Mouse (Mus musculus): ENCODE measurements at regions not wholly inside any gene's neighbourhood (a gene's known extent, or its start where the extent isn't known, plus 50 kb on each side); places are given as distances from the start of the nearest gene placed in this dataset.

DNA sequence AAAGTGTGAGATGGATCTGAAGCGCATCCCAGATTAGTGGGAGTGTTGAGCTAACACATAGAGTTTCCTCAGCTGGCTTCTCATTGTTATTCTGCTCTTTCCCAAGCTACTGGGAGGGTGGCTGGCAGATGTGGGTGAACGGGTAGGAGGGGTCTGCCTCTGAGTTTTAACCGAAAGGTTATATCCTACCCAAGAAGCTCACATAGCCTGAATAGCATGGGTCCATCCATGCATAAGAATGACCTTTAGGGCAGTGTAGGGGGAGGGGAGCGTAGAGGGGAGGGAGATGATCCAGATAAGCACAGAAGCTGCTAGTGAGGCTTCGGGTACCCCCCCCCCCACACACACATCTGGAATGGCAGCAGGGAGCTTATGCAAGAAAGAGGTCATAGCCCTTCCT is 113.2 kb upstream of the Sh3bp4 start:
- DNase-seq (ENCODE audit: low spot score in 2 of 2): no peak

DNA sequence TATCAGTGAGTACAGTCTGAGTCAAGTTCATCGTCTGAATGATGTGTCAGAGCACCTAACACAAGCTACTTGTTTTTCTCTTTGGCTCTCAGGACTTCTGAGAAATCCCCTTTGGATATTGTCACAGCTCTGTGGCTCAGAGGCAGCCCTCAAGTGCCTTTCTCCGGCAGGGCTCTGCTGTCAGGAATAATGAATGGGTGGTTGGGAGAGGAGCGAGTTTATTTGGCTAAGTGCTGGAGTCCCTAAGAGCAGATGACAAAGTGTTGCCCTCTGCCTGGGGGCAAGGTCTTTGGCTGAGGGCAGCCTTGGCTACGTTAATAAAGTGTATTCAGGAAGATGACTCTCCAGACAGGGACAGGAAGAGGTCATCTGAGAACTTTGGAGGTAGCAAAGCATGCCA is 110.5 kb upstream of the Sh3bp4 start:
- DNase-seq (ENCODE audit: low spot score in 2 of 2): no peak

DNA sequence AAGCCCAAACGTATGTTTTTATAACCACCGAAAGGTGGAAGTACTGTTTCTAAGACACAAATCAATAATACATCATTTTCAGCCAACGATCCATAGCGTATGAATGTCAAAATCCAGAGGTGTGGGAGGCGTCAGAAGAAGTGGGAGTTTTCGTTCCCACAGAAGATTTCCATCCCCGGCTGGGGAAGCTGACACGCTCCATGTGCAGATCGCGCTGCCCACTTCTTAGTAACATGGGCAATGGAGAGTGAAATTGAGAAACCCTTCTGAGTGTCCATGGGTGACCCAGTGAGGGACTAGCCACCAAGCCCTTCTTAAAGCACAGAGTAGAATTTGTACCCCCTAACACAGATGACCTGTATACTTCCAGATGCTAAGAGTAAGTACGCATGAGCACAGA is 110.1 kb upstream of the Sh3bp4 start:
- DNase-seq (ENCODE audit: low spot score in 2 of 2): no peak

DNA sequence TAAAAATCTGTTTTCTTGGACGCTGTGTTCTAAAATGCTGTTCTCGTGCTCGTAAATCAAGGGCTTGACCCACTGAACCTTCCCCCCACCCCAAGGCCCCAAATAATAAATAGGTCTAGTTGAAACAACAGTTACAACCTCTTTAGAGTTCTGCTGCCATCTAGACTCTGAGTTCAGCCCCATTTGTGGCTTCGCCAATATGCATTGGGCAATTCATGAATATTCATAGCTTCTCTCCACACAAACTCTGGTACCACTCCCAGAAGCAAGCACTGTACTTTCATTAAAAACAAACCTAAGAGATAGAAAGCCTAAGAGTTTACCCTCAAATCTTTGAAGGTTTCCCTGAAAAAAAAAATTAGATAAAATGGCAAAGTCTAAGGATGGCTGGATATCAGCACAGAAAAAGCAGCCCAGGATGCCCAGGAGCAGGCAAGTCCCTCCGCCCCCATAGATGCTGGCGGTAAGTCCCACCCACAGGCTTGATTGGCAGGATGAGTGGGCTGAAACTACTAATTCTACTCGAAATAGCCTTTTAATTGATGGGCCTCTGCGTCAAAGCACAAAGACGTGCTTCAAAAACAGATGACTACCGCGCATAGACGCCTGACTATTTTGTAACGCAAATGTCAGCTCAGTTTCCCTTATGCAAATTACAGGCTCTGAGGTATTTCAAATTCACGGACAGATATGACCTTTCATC is 106.0 kb upstream of the Sh3bp4 start:
- peak in 1 of 2 experiments; percentile 42 for DNase-seq (ENCODE audit: low spot score in 2 of 2)

DNA sequence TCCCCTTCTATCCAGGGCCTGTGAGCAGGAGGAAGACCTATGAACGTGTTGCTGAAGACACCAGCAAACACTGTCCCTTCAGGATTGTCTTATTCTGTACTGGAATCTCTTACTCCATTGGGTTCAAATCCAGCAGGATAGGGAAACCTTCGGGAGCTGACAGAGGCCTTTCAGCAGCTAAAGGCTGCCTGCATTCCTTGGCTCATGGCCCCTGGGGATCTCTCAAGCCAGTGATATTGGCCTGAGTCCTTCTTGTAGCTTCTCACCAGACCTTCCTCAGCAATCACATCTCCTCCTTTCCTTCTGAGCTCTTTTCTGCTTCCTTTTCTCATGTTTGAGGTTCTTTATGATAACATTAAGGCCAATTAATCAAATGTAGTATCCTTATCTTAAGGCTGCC is 103.8 kb upstream of the Sh3bp4 start:
- no peak for DNase-seq (ENCODE audit: low spot score in 2 of 2)

DNA sequence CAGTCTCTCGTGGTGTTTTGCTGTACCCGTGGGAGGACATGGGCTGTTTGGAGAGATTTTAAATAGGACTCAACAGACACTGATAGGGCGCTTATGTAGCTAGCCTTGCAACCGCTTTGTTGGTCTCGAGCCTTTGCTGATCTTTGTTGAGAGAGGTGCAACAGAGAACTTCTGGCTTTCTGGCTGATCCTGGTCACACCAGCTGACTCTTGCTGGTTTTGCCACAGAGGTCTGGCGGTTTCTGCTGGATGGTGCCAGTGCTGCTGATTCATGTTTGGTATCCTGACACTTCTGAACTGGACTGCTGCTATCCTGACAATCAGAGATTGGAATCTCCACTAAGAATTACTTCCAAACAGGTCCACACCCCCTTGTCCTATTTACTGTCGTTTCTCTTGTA is 102.1 kb upstream of the Sh3bp4 start:
- no peak for DNase-seq (ENCODE audit: low spot score in 2 of 2)

DNA sequence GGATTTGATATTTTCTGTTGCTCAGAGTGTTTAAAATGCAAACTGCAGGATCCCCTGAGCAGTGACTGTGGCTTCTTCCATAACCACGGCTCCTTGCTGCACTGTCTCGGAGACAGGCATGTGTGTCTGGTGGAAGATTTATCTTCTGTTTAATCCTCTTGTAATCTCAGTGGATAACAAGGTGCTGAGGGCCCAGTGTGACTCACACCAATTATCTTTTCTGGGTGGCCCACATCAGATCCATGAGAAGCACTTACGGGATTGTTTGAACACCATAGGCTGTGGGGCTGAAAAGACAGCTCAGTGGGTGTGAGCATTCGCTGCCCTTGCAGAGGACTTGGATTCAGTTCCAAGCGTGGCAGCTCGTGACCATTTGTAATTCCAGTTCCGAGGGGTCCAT is 101.2 kb upstream of the Sh3bp4 start:
- no peak for DNase-seq (ENCODE audit: low spot score in 2 of 2)

DNA sequence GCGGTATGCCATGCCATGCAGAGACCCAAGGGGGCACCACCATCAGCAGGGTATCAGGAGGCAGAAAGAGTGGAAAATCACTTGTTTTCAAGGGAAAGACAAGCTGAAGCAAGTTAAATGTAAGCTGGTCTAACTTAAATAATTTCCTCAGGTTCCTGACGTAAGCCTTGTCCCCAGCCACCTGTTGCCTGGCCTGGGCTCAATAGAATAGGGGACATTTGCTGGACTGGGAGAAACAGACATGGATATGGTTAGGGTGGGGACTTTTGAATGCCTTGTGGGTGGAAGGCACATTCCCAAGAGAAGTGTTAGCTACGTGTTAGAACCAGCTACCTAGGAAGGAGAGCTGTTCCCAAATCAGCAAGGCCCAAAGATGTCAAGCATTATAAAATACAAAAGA is 100.6 kb upstream of the Sh3bp4 start:
- DNase-seq (ENCODE audit: low spot score in 2 of 2): no peak

DNA sequence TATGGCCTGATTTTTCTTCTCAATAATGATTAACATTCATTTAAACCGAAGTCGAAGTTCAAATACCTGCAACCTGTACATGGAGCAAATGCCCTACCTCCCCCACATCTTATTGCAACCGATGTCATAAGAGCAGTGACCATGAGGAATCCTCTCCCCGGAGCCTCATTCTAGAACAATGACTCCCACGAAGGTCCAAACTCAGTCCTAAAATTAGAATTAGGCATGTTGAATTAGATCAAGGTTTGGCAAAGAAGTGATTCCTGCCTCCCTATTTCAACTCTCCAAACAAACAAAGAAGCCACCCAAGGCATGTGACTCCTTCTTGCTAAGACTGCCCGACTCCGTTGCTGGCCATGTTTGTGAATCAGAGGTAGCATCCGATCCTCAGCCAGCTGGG is 94.1 kb upstream of the Sh3bp4 start:
- no peak for DNase-seq (ENCODE audit: low spot score in 2 of 2)

DNA sequence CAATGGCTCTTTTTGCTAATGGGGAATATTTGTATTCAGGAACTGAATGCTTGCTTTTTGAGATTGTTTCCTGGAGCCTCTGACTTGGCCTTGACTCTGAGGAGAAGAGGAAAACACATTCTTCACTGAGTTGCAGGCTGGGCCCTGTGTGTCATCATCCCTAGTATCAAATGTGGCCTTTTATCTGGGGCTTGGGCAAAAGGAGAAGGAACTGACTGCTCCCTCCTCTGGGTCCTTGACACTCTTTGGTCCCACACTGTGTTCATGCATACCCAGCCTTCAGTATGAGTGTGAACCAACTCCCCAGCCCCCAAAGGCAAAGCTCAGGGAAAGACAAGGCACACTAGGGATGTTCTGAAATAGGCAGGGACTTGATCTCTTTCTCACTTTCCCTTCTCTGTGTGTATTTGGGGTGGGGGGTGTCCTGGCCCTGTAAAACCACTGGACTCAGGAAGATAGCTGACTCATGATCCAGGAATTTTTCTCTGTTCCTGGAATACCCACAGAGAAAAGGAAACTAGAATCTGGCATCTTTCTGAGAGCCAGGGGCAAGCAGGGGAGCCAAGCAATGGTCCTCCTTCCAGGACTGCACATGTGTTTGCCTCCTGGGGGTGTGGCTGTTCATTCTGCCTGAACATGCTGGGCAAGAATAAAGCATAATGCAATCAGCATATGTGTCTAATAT is 82.1 kb upstream of the Sh3bp4 start:
- DNase-seq (ENCODE audit: low spot score in 2 of 2): no peak

DNA sequence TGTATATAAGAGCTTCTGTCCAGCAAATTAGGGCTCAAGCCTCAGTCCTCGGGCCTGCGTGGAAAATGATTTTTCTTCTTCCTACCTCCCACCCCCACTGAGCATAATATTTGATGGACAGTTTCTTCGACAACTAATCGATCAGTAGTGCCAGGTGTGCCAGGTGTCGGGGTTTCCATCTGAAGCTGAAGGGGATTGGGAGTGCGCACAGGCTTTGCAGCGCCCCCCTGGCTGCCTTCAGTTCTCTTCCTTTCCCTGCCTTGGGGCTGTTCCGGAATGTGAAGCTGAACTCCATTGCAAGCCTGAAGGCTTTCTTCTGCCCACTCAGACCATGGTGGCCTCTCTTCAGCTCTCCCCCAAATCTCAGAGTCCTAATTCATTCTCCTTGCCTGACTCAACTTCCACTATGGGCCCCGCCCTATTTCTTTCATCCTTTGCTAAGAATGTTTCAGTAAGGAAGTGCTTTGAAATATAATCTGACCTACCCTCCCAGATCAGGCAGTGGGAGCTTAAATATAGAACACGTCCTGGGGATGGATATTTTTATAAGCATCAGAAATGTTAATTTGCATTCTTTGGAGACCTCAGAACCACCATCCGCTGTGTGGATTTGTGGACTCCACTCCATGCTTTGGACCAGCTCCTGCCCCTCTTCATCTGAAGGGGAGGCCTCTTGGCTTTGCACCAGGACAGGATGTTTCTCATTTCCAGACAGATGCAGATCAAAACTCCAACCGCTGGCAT is 75.5 kb upstream of the Sh3bp4 start:
- no peak for DNase-seq (ENCODE audit: low spot score in 2 of 2)

DNA sequence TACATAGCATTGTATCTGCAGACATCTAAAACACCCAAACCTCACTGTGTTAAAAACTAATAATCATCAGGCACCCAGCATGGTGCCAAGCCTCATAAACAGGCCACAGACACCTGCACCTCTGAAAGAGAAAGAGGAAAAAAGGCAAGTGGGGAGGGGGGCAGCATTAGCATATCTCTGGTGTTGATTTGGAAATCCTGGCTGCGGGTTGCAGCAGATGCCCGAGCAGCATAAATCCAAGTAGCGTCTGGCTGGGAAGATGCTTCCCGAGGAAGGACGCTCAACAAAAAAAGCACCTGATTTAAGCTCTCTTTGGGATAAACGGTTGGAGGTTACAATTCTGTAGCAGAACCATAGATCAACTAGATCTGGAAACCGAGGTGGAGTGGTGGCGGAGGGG is 74.3 kb upstream of the Sh3bp4 start:
- peak; percentile 18 to 34 for DNase-seq (ENCODE audit: low spot score in 2 of 2)

DNA sequence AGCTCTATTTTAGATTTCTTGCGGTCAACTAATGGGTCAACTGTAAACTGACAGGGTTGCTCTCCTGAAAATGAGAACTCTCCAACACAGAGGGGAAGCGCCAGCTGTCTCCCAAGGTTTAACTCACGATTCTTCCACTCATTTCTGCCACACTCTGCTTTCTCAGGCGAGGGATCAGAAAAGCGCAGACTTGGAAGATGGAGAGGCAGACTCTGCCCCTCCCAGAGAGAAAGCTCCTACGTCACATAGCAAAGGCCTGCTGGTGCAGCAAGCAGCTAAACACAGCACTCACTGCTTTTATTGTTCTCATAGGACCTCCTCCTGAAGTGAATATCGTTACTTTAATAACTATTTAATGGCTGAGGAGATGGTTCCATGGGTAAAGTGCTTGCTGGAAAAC is 73.6 kb upstream of the Sh3bp4 start:
- peak in 1 of 2 experiments; percentile 16 for DNase-seq (ENCODE audit: low spot score in 2 of 2)

DNA sequence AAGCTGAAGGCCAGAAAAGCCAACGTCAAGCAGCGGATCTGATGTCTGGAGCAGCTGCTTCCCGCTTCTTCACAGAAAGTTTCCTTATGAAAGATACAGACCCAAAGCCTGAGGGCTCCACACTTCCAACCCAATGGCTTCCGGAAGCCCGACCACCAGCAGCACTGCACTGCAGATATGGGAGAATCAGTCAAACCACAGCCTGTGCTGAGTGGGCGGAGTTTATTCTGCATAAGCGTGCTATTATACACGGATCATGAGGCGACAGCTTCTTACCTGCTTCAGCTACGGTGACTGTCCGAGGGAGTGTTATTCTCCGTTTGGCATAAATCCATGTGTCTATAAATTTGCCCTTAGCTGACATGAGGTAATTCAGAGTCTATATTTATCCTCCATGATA is 72.4 kb upstream of the Sh3bp4 start:
- no peak for DNase-seq (ENCODE audit: low spot score in 2 of 2)

DNA sequence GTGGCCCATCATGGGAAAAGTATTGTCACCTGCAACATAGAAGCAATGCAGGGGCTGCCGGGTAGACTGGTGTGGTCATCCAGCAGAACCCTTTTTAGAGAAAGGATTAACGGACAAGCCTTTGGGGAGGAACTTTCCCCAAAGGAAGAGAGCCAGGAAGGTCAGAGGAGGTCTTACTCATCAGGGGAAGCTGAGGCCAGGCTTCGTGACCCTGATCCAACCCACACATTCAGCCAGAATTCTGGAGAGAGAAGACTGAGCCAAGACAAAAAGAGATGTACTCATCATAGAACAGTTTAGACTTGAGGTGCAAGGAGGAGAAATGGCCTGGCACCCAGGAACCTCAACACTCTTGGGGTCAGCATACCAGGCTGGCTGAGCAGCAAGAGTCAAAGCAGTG is 67.9 kb upstream of the Sh3bp4 start:
- no peak for DNase-seq (ENCODE audit: low spot score in 2 of 2)

DNA sequence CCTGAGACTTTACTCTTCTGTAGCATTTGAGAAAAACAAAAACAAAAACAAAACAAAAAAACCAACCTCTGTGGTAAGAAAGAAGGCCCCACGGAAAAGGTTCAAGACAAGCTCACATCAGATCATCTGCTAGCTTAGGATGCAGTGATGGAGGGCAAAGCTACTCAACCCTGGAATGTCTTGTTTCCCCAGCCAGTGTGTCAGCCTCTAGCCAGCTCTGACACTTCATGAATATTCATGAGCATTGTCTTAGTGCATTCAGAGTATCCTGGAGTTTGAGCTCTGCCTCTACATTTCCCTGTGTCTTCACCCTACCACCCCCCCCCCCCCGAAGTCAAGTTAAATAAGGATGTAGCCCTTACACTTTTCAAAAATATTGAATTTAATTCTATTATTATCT is 66.5 kb upstream of the Sh3bp4 start:
- DNase-seq (ENCODE audit: low spot score in 2 of 2): no peak

DNA sequence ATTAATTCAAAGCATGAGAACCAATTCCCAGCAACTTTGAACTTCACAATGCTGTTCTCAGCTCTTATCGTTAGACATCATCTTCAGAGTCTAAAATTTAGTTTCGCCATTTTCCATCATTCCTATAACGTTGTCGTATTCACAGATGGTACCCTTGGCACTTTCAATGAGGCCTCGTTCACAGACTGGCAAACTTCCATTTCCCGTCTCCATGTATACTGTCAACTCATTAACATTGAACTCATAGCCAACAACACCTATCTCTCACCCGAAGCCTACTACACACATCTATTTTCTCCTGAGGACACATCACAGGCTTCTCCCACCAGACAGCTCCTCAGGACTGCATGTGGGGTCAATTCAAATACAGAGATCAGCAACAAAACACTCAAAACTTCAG is 62.7 kb upstream of the Sh3bp4 start:
- no peak for DNase-seq (ENCODE audit: low spot score in 2 of 2)

DNA sequence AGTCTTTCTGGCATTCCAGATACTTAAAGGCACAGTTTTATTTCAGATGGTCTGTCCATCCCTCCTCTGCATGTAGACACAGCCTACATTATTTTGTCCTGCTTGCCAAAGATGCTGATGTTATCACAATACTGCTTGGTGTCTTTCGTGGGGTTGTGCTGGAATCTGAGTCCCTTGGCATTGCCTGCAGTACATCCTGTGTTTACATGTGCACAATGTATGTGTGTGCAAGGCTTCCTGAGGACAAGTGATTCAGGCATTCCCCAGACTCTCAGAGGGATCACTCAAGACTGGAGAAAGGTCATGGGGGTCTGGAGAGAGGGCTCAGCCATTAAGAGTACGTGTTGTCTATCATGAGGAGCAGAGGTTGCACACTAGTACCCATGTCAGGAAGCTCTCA is 60.0 kb upstream of the Sh3bp4 start:
- no peak for DNase-seq (ENCODE audit: low spot score in 2 of 2)

DNA sequence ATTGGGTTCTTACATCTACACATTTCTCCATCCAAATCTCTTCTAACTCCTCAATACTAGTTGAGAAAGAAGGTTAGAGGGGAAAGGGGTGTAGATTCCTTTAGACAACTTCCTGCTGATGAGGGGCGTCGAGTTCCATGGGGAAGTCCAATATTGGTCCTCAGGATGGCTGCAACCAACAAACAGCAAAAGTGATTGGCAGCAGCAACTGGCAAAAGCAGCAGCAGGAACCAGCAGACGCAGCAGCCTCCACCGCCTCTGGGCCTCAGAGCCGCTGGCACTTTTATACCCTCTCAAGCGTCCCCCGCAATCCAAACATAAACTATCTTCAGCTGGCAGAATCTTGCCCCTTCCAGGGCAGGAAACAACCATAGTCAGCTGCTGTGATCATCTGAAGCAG is 58.8 kb upstream of the Sh3bp4 start:
- DNase-seq (ENCODE audit: low spot score in 2 of 2): no peak

DNA sequence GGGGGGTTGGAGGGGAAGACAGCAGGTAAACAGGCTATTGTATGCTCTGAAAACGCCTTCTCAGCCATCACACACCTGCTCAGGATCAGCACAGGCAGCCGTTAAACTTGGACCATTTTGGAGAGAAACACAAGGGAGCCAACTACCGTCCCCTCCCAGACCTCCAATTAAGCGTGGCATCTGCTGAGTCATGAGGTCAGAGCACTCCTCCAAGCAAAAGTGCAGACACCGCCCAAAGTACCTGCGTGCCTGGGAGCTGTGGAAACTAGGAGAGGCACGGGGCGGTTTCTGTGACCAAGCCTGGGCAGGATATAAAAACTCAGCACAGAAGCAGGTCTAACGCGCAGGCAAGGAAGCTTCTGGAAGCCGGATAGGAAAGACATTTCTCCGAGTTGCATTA is 54.8 kb upstream of the Sh3bp4 start:
- no peak for DNase-seq (ENCODE audit: low spot score in 2 of 2)

DNA sequence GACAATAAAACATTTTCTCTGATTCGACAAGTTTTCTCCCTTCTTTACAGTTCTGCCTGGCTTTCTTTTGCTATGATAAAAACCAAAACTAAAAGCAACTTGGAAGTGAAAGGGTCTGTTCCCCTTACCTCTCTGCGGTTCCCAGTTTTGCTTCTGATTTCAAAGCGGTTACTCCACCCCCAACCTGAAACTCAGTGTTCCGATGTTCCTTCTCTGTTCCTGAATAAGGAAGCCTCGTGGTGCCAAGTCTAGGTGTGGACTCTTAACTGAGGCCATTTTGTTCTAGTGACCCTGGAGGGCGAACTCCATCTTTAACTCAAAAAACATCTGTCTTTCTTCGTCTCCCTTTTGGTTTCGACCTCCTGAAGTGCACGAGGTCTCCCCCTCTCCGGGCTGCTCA is 54.4 kb upstream of the Sh3bp4 start:
- DNase-seq (ENCODE audit: low spot score in 2 of 2): no peak

DNA sequence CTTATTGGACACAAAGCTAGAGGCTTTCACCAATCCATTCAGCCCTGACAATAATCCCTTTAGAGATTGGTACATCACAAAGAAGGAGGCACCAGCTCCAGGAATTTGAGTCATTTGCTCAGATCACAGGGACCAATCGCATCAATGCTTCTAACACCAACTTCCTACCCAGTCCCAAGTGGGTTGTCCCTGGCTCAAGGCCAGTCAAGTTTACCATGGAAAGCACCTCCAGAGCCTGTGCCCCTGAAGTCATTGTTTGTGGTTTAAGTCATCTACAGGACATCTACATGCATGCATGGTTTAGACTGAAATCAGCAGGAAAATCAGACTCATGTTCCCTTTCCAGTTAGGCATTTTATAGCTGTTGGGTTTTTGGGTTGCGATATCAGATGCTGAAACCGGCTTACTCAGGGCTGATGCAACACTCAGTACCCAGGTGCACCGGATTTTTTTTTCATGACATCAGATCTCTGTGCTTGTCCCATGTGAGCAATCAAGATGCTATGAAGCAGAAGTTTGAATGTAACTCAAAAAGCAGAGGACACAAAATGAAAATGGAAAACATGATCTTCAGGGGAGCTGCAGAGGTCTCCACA is 50.3 kb upstream of the Sh3bp4 start:
- DNase-seq (ENCODE audit: low spot score in 2 of 2): no peak

Data from layer of hippocampus, postnatal 10 days (tissue).